Mouse (Mus musculus): Measurements from ENCODE around the gene Zbtb7a. TPM values are rescaled to one million over a fixed set of nuclear protein-coding genes. Genes with fewer than 3 reads are reported as not detected.

The Zbtb7a gene
- total RNA-seq, 2 experiments from 2014 or later: 71.8 to 76.6 TPM

Small RNA genes within 50 kb of the gene (microRNA-seq; reads per million reads assigned to microRNA genes)
- gene Mir5615-1 (not detected), gene Mir5615-2 (not detected)

Other genes with a start within 250 kb of the Zbtb7a start
- 100 to 1,000 TPM; 162 to 179 TPM for gene Timm13, start 234.3 kb upstream of the Zbtb7a start, total RNA-seq (2021)
- 10 to 100 TPM; 18.5 to 23.1 TPM for gene Lmnb2, start 217.0 kb upstream of the Zbtb7a start, total RNA-seq (2021)
- 10 to 100 TPM; 10.9 to 11.1 TPM for gene Gadd45b, start 205.1 kb upstream of the Zbtb7a start, total RNA-seq (2021)
- 1 to 10 TPM; 5.4 to 6.7 TPM for gene Gng7, start 120.3 kb upstream of the Zbtb7a start, total RNA-seq (2021)
- gene Diras1, start 109.6 kb upstream of the Zbtb7a start, total RNA-seq (2021): 1 to 10 TPM; 2.9 to 3.5 TPM
- gene Slc39a3, start 97.8 kb upstream of the Zbtb7a start, total RNA-seq (2021): 10 to 100 TPM; 32.9 to 36.3 TPM
- 100 to 1,000 TPM; 158 to 163 TPM for gene Sgta, start 75.0 kb upstream of the Zbtb7a start, total RNA-seq (2021)
- 10 to 100 TPM; 39.1 to 46.7 TPM for gene Thop1, start 65.2 kb upstream of the Zbtb7a start, total RNA-seq (2021)
- 10 to 100 TPM in 1 of 2 experiments, 1 to 10 TPM in 1; 2.3 to 16.6 TPM for gene Creb3l3, start 36.3 kb upstream of the Zbtb7a start, total RNA-seq (2021)
- 100 to 1,000 TPM; 149 to 157 TPM for gene Map2k2, start 29.3 kb upstream of the Zbtb7a start, total RNA-seq (2021)
- 10 to 100 TPM; 34.0 to 34.4 TPM for gene Pias4, start 32.7 kb downstream of the Zbtb7a start, total RNA-seq (2021)
- 1,000 to 10,000 TPM; 1,728 to 1,734 TPM for gene Eef2, start 41.4 kb downstream of the Zbtb7a start, total RNA-seq (2021)
- 10 to 100 TPM; 53.4 to 63.6 TPM for gene Dapk3, start 47.8 kb downstream of the Zbtb7a start, total RNA-seq (2021)
- not detected for gene 4930442H23Rik, start 48.6 kb downstream of the Zbtb7a start, total RNA-seq (2021)
- under 1 TPM in 1 of 2 experiments, not detected in 1; 0.20 TPM for gene Nmrk2, start 66.8 kb downstream of the Zbtb7a start, total RNA-seq (2021)
- 1 to 10 TPM; 5.3 to 5.4 TPM for gene Atcay, start 95.6 kb downstream of the Zbtb7a start, total RNA-seq (2021)
- gene Zfr2, start 97.9 kb downstream of the Zbtb7a start, total RNA-seq (2021): 10 to 100 TPM; 20.9 to 21.7 TPM
- 1 to 10 TPM; 2.9 to 3.0 TPM for gene Matk, start 117.7 kb downstream of the Zbtb7a start, total RNA-seq (2021)
- 100 to 1,000 TPM; 107 to 108 TPM for gene Mrpl54, start 131.7 kb downstream of the Zbtb7a start, total RNA-seq (2021)
- gene Apba3, start 131.7 kb downstream of the Zbtb7a start, total RNA-seq (2021): 10 to 100 TPM; 47.8 to 49.5 TPM
- 1 to 10 TPM; 1.8 to 3.1 TPM for gene Tjp3, start 156.4 kb downstream of the Zbtb7a start, total RNA-seq (2021)
- 10 to 100 TPM; 65.2 to 71.1 TPM for gene Pip5k1c, start 157.7 kb downstream of the Zbtb7a start, total RNA-seq (2021)
- gene Cactin, start 185.9 kb downstream of the Zbtb7a start, total RNA-seq (2021): 10 to 100 TPM; 43.8 to 44.4 TPM
- gene Tbxa2r, start 193.5 kb downstream of the Zbtb7a start, total RNA-seq (2021): 10 to 100 TPM; 27.3 to 30.6 TPM
- gene Gipc3, start 208.0 kb downstream of the Zbtb7a start, total RNA-seq (2021): 1 to 10 TPM; 2.3 to 2.6 TPM
- gene Hmg20b, start 215.3 kb downstream of the Zbtb7a start, total RNA-seq (2021): 100 to 1,000 TPM; 107 to 108 TPM
- gene Mfsd12, start 222.3 kb downstream of the Zbtb7a start, total RNA-seq (2021): 10 to 100 TPM; 21.2 to 22.0 TPM
- gene 4930404N11Rik, start 230.6 kb downstream of the Zbtb7a start, total RNA-seq (2021): 1 to 10 TPM; 6.3 to 8.2 TPM
- 10 to 100 TPM; 69.1 to 70.7 TPM for gene Fzr1, start 243.3 kb downstream of the Zbtb7a start, total RNA-seq (2021)
- gene Dohh, start 249.2 kb downstream of the Zbtb7a start, total RNA-seq (2021): 10 to 100 TPM; 49.4 to 49.7 TPM
- gene Gm48551, start 249.2 kb downstream of the Zbtb7a start, total RNA-seq (2021): 1 to 10 TPM; 1.7 to 1.8 TPM